Mouse (Mus musculus) forebrain, embryonic 15.5 days (tissue): Measurements from ENCODE around the gene Prss54. TPM values are rescaled to one million over a fixed set of nuclear protein-coding genes. Genes with fewer than 3 reads are reported as not detected.
A peak's percentile ranks its signal among the peaks of the same experiment; 100 is the strongest.
"Not testable (repeated sequence)": the region's sequence is repeated elsewhere in the genome, so short reads cannot be mapped to it uniquely, and the experiment has no call there.

Experiments used
- ATAC-seq: fragments of 200-750 bp; cut with Nextera tagmentation; replicated peaks from 2 replicates; pipeline ENCODE4 v1.8.0; 2017; ENCODE audit warnings: mild to moderate bottlenecking, moderate TSS enrichment, moderate library complexity
- H3K27ac ChIP-seq: fragments of 300-500 bp; sonication (generic); replicated peaks from 2 replicates; pipeline ENCODE4 v1.5.1; 2015; ENCODE audit warnings: mild to moderate bottlenecking, inconsistent platforms
- H3K27me3 ChIP-seq: fragments of 300-500 bp; sonication (generic); 2 replicates; pipeline ENCODE4 v1.6.1; 2015; ENCODE audit warnings: inconsistent platforms
- H3K36me3 ChIP-seq: fragments of 300-500 bp; sonication (generic); 2 replicates; pipeline ENCODE4 v1.6.1; 2015; ENCODE audit warnings: mild to moderate bottlenecking, inconsistent platforms
- H3K4me1 ChIP-seq: fragments of 300-500 bp; sonication (generic); 2 replicates; pipeline ENCODE4 v1.6.1; 2015; ENCODE audit warnings: inconsistent platforms
- H3K4me2 ChIP-seq: fragments of 300-500 bp; sonication (generic); replicated peaks from 2 replicates; pipeline ENCODE4 v1.6.1; 2015; ENCODE audit warnings: mild to moderate bottlenecking, inconsistent platforms
- H3K4me3 ChIP-seq: fragments of 300-500 bp; sonication (generic); 2 replicates; pipeline ENCODE4 v1.5.1; 2015; ENCODE audit warnings: mild to moderate bottlenecking, inconsistent platforms
- H3K9ac ChIP-seq: fragments of 300-500 bp; sonication (generic); replicated peaks from 2 replicates; pipeline ENCODE4 v1.6.1; 2015; ENCODE audit warnings: mild to moderate bottlenecking, inconsistent platforms
- H3K9me3 ChIP-seq: fragments of 300-500 bp; sonication (generic); 2 replicates; pipeline ENCODE4 v1.6.1; 2016; ENCODE audit warnings: inconsistent platforms
- WGBS: fragments of 180-500 bp; shearing (Covaris S2); methylation state at CpG from one replicate; pipeline ENCODE4 v1.1.7; 2015; ENCODE audit warnings: mixed read lengths; 5-methylcytosine and 5-hydroxymethylcytosine counted together
- polyA plus RNA-seq: library from polyadenylated mRNA; unstranded; fragments of >200 nt; fragmentation: Nextera tagmentation; extraction: Ambion mirVana; gene quantifications from 2 replicates; pipeline ENCODE4 v1.2.1, GENCODE M21; 2015

Prss54 gene
- not detected in 2 replicates for polyA plus RNA-seq

DNA sequence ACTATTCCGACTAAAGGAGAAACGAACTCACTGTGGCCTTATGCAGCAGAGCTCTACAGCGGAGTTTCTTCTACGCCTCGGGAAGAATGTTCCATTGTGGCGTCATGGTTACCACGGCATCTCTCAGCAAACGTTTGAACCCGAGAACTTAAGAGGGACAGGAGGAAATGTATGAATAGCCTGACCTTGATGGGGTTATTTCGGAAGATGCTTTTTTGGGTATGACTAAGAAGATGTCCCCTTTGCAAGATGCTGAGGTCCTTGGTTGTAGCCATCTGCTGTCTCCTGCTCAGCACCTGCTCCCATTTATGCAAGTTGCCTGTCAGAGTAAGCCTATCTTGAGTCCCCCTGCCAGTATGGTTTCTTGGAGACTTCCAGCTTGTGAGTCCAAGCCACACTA, at the start of gene Prss54:
Gene Prss54, minus strand, starts transcription at position 101 of the 400 bp plus-strand sequence.
- Histone ChIP-seq H3K4me3 (no peak within 1 kb of the TSS), H3K36me3 (no peaks in the 10 kb centered on the region), H3K9me3 (no peaks in the 10 kb centered on the region), H3K27ac (no peak within 1 kb of the TSS), H3K4me2 (no peak within 1 kb of the TSS), H3K4me1 (no peaks in the 10 kb centered on the region), H3K9ac (no peak within 1 kb of the TSS), H3K27me3 (no peaks in the 10 kb centered on the region)
- ATAC-seq, result no peak
- WGBS, result 86% methylated on average over 10 of the region's 10 CpGs

DNA sequence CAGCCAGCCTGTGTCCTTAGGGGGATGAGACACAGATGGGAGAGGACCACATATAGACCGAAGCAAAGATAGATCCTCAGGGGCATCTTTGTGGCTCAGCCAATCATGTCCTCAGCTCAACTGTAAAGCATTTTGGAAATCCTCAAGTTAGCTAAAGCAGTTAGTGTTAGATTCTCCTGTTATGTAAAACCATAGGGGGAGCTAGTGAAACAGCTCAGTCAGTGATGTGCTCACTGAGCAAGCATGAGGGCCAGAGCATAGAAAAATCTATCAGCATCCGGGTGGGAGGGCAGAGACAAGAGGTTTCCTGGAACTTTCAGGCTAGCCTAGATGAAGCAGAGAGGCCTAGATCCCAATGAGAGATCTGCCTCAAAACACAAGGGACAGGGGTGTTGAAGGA, 48.7 kb upstream of the Prss54 start:
- WGBS, result 91% methylated on average over 2 of the region's 2 CpGs
- H3K27ac ChIP-seq, result no peak overlapping the region
- H3K9ac ChIP-seq, result no peak overlapping the region
- H3K4me1 ChIP-seq, result no peaks in the 10 kb centered on the region
- H3K36me3 ChIP-seq, result no peaks in the 10 kb centered on the region
- no peak for ATAC-seq
- no peaks in the 10 kb centered on the region for H3K9me3 ChIP-seq
- H3K4me2 ChIP-seq, result no peak overlapping the region
- H3K27me3 ChIP-seq, result no peaks in the 10 kb centered on the region
- H3K4me3 ChIP-seq, result no peak overlapping the region

DNA sequence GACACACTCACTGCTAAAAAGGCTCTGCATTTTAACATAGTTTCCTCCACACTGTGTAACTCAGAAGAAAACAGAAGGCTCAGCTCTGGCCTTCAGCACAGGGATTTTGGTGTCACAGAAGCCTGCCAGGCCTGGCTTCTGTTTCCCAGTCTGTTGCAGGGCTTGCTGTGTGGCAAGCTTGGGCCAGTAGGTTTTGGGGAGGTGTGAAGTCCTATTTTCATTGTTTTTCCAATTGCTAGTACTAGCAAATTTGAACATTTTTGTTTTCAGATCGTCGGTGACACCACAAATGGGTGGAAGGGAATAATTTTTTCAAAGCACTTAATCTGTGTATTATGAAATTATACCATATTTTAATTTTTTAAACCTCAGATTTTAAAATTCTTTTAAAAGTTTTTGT, 43.9 kb upstream of the Prss54 start:
- no peaks in the 10 kb centered on the region for H3K36me3 ChIP-seq
- no peak for ATAC-seq
- 88% methylated on average over 2 of the region's 2 CpGs for WGBS

DNA sequence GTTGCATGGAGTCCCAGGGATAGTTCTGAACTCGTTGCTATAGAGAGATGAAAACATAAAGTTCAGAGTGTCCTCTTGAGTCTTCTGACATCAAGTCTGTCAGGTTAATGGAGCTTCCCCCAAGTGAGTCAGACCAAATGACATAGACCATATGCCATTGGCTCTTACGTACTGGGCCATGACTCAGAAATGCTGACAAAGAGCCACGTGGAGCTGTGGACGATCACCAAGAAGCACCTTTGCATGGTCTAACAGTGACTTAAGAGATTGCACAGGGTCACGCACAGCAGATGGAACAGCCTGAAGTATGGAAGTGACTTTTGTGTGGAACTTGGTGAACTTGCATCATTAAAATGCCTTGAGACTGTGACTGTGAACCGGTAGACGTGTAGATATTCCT, 40.2 kb upstream of the Prss54 start:
- H3K4me1 ChIP-seq, result no peaks in the 10 kb centered on the region
- no peak for ATAC-seq

More for the DNA sequence above, 43.9 kb upstream of the Prss54 start:
- no peaks in the 10 kb centered on the region for H3K9me3 ChIP-seq
- no peak overlapping the region for H3K4me2 ChIP-seq
- H3K4me3 ChIP-seq, result no peak overlapping the region
- H3K27ac ChIP-seq, result no peak overlapping the region
- H3K4me1 ChIP-seq, result no peaks in the 10 kb centered on the region
- no peak overlapping the region for H3K9ac ChIP-seq
- no peaks in the 10 kb centered on the region for H3K27me3 ChIP-seq

DNA sequence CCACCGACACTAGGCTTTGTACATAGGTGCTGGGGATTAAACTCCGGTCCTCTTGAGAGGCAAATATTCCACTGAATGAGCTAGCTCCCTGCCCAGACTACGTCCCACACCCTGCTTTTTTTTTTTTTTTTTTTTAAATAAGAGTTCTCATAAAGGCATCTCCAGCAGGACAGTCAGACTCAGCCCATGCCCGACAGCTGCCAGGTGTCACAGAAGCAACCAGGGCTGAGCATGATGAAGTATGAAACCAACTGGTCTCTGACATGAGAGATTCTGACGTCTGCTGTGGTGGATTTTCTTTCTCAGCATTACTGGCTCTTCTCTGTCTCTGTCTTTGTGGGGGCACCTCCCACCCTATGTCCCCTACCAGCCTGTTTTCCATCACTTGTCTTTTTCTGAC, 35.6 kb upstream of the Prss54 start:
- no peaks in the 10 kb centered on the region for H3K4me1 ChIP-seq
- ATAC-seq, result no peak
- WGBS, result 58% methylated on average over 5 of the region's 5 CpGs
- H3K9ac ChIP-seq, result no peak overlapping the region
- H3K27ac ChIP-seq, result no peak overlapping the region
- no peaks in the 10 kb centered on the region for H3K9me3 ChIP-seq
- H3K36me3 ChIP-seq, result no peaks in the 10 kb centered on the region
- H3K27me3 ChIP-seq, result no peaks in the 10 kb centered on the region
- H3K4me2 ChIP-seq, result no peak overlapping the region
- H3K4me3 ChIP-seq, result no peak overlapping the region

More for the DNA sequence above, 40.2 kb upstream of the Prss54 start:
- WGBS, result 88% methylated on average over 7 of the region's 7 CpGs
- no peaks in the 10 kb centered on the region for H3K9me3 ChIP-seq
- no peak overlapping the region for H3K4me3 ChIP-seq
- H3K36me3 ChIP-seq, result no peaks in the 10 kb centered on the region
- no peak overlapping the region for H3K4me2 ChIP-seq
- H3K27ac ChIP-seq, result no peak overlapping the region
- no peaks in the 10 kb centered on the region for H3K27me3 ChIP-seq
- no peak overlapping the region for H3K9ac ChIP-seq

DNA sequence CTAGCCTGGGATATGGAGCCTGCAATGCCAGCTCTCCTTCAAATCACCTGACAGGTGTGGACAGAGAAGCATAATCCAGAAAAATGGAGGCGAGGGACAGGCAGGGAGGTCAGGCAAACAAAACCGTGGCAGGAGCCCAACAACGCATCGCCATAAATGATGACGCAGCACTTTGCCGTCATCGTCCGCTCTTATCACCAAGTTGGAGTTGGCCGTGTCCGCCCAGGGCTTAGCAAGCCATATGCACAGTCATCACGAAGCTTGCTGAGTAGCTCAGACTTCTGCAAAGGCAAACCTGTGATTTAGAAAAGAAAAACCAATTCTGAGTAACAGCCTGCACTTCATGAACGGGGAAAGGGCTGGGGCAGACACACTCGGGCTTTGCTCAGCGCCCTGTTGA, 34.6 kb upstream of the Prss54 start:
- no peaks in the 10 kb centered on the region for H3K9me3 ChIP-seq
- H3K4me3 ChIP-seq, result no peak overlapping the region
- no peaks in the 10 kb centered on the region for H3K4me1 ChIP-seq
- H3K27ac ChIP-seq, result no peak overlapping the region
- H3K4me2 ChIP-seq, result no peak overlapping the region
- H3K9ac ChIP-seq, result no peak overlapping the region
- 87% methylated on average over 14 of the region's 14 CpGs for WGBS
- H3K27me3 ChIP-seq, result no peaks in the 10 kb centered on the region
- no peak for ATAC-seq
- H3K36me3 ChIP-seq, result no peaks in the 10 kb centered on the region

DNA sequence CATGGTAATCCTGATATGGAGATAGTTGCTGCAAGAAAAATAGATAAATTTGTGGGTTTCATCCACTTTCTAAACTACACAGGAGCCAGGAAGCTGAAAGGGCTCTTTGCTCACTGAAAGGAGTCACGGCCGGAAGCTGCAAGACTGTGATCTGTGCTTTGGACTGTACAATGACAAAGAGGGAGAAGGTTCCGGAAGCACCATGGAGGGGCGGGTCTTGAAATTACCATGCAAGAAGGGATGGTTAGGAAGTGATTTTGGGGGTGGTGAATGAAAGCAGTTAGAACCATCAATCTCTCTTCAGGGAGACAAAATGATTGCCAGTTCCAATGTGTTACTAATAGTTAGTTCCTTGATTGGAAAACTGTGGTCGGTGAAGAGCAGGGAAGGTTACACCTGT, 33.3 kb upstream of the Prss54 start:
- no peaks in the 10 kb centered on the region for H3K4me1 ChIP-seq
- ATAC-seq, result no peak
- no peaks in the 10 kb centered on the region for H3K36me3 ChIP-seq
- H3K9me3 ChIP-seq, result no peaks in the 10 kb centered on the region
- no peak overlapping the region for H3K4me2 ChIP-seq
- WGBS, result 83% methylated on average over 5 of the region's 5 CpGs
- H3K27me3 ChIP-seq, result no peaks in the 10 kb centered on the region
- no peak overlapping the region for H3K27ac ChIP-seq
- H3K9ac ChIP-seq, result no peak overlapping the region
- no peak overlapping the region for H3K4me3 ChIP-seq

DNA sequence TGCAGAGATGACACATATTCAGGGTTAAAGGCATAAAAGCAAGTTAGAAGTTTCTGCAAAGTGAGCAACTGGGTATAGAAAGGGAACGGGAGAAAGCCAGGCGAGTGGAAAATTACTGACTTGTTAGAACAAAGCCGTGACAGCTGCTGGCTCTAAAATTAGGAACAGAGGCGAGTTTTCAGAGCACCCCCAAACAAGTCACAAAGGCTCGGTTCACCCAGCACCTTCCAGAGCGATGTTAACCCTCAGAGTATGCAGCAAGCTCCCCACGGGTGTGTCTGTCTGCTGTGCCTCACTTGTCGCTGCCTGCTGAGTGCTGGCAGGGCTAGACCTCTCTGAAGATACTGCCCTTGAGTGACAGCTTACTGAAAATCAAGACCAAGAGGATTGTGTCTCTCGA, 31.1 kb upstream of the Prss54 start:
- Histone ChIP-seq H3K4me2 (no peak overlapping the region), H3K4me3 (no peak overlapping the region), H3K9ac (no peak overlapping the region), H3K9me3 (no peaks in the 10 kb centered on the region), H3K4me1 (no peaks in the 10 kb centered on the region), H3K27me3 (no peaks in the 10 kb centered on the region), H3K36me3 (no peaks in the 10 kb centered on the region), H3K27ac (no peak overlapping the region)
- WGBS, result 40% methylated on average over 9 of the region's 9 CpGs
- ATAC-seq, result no peak

DNA sequence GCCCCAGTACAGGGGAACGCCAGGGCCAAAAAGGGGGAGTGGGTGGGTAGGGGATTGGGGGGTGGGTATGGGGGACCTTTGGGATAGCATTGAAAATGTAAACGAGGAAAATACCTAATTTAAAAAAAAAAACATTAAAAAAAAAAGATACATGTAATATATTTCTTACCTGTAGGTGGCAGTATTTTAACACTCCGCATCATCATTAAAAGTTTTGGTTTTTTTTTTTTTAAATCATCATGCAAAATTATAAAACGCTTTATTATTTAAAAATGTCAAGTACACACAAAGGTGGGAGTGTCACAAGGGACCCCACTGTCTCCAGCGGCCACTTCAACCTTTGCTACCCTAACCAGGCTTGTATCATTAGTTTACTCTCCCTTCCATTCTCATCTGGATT, 30.4 kb upstream of the Prss54 start:
- H3K36me3 ChIP-seq, H3K27me3 ChIP-seq, H3K9me3 ChIP-seq, H3K27ac ChIP-seq, H3K4me1 ChIP-seq, H3K9ac ChIP-seq, H3K4me3 ChIP-seq, H3K4me2 ChIP-seq, ATAC-seq: not testable (repeated sequence)
- 18% methylated on average over 4 of the region's 5 CpGs for WGBS

DNA sequence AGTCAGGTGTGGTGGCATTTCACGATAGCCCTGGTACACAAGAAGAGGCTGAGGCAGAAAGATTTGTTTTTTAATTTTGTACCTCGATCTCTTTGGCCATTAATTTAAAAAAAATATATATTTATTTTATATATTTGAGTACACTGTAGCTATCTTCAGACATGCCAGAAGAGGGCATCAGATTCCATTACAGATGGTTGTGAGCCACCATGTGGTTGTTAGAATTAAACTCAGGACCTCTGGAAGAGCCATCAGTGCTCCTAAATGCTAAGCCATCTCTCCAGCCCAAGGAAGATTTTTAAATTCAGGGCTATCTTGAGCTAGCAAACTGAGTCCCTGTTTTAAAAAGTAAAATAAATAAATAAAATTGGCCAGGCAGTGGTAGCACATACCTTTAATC, 26.0 kb upstream of the Prss54 start:
- no peaks in the 10 kb centered on the region for H3K27me3 ChIP-seq
- no peaks in the 10 kb centered on the region for H3K36me3 ChIP-seq
- H3K4me3 ChIP-seq, result no peak overlapping the region
- H3K4me1 ChIP-seq, result 0 out of 2 replicates have a peak, but pooled peaks cover 3% of the 10 kb centered on the region
- no peaks in the 10 kb centered on the region for H3K9me3 ChIP-seq
- no peak overlapping the region for H3K27ac ChIP-seq
- WGBS, result 76% methylated on average over 2 of the region's 2 CpGs
- no peak for ATAC-seq
- H3K4me2 ChIP-seq, result no peak overlapping the region
- no peak overlapping the region for H3K9ac ChIP-seq

DNA sequence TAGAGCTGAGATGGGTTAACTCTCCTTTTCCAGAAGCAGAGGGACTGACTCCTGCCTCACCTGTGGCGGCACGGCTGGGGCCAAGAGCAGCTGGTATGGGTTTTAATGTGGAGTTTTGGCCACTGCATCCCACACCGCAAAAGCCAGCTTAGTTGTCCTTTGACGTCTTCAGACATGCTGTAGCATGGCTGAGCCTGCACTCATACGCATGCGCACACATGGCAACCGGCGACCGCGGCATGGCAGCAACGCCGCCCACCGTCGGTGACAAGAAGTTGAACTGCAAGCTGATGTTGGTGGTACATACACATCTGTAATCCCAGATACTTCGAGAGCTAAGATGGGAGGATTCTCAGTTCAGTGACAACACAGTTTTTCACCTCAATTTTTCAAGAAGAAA, 25.2 kb upstream of the Prss54 start:
- Histone ChIP-seq H3K9ac (no peak overlapping the region), H3K27me3 (no peaks in the 10 kb centered on the region), H3K4me3 (no peak overlapping the region), H3K4me1 (0 out of 2 replicates have a peak, but pooled peaks cover 3% of the 10 kb centered on the region), H3K27ac (no peak overlapping the region), H3K36me3 (no peaks in the 10 kb centered on the region), H3K4me2 (no peak overlapping the region), H3K9me3 (no peaks in the 10 kb centered on the region)
- WGBS, result 76% methylated on average over 15 of the region's 15 CpGs
- ATAC-seq, result no peak

DNA sequence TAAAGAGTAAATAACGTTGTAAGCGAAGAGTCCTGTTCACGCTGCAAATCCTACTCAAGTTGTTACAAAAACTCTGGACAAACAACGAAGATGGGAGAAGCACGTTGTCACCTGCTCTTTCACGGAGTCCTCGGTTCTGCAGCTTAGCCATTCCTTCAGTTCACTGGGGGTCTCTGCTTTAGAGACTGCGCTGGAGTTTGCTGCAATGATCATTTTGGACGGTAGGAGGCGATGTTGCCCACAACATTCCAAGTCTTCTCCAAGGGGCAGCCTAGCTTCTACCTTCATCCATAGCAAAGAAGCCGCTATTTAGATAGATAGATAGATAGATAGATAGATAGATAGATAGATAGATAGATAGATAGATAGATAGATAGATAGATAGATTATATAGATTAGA, 23.7 kb upstream of the Prss54 start:
- H3K27ac ChIP-seq, result no peak overlapping the region
- no peak overlapping the region; the same call in 1 of the 2 replicates for H3K4me2 ChIP-seq
- ATAC-seq, result peak; percentile 69; the same call in 1 of the 2 replicates
- H3K36me3 ChIP-seq, result no peaks in the 10 kb centered on the region
- 0 out of 2 replicates have a peak, but pooled peaks cover 3% of the 10 kb centered on the region for H3K4me1 ChIP-seq
- WGBS, result 11% methylated on average over 11 of the region's 11 CpGs
- H3K9ac ChIP-seq, result no peak overlapping the region
- H3K4me3 ChIP-seq, result no peak overlapping the region
- H3K27me3 ChIP-seq, result no peaks in the 10 kb centered on the region
- no peaks in the 10 kb centered on the region for H3K9me3 ChIP-seq

DNA sequence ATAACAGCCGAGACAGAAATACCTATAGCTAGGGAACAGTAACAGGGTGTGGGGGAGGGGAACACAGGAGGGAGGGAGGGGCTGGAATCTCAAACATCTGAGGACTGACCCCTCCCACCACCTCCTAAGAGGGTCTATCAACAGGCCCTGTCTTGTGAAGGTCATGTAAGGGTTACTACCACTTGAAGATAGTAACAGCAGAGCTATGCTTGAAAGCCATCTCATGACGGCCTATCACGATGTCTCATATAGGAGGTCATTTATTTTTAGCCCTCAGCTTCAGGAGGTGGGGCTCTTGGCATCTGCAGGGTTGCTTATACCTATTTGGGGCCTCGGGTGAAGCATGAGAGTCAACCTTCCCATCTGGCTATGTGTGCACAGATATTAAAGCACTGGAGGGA, 20.7 kb upstream of the Prss54 start:
- 66% methylated on average over 4 of the region's 4 CpGs for WGBS
- no peak for ATAC-seq

More for the DNA sequence above, 20.7 kb upstream of the Prss54 start:
- no peaks in the 10 kb centered on the region for H3K27me3 ChIP-seq
- no peaks in the 10 kb centered on the region for H3K36me3 ChIP-seq
- 0 out of 2 replicates have a peak, but pooled peaks cover 3% of the 10 kb centered on the region for H3K4me1 ChIP-seq
- H3K9ac ChIP-seq, result no peak overlapping the region
- H3K27ac ChIP-seq, result no peak overlapping the region
- no peak overlapping the region for H3K4me2 ChIP-seq
- no peak overlapping the region for H3K4me3 ChIP-seq
- H3K9me3 ChIP-seq, result no peaks in the 10 kb centered on the region
